Mouse (Mus musculus) mesoderm, embryonic 11.5 days (tissue): ENCODE measurements around the gene Ppfia4.

ENCODE experiments used
- DNase-seq: peaks from one replicate; pipeline ENCODE4 v3.0.0-alpha.2; 2012; ENCODE audit warnings: low read depth, low spot score

Ppfia4 gene

DNA sequence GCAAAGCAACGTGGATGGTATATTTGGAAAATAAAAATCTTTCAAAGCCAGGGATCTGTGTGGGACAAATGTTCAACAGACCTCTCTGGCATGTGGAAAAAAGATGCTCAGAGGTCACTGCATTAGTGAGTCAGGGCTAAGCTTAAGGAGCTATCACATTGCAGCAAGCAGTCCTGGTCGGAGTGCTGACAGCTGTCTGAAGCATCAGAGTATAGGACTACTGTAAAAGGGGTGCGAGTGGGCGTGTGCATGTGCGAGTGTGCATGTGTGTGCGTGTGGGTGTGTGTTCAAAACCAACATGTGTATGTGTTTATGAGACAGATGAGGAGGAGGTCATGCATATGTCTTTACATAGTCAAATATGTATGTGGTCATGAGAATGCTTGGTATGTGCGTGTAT, 6.4 kb upstream of the Ppfia4 start:
- DNase-seq: no peak

DNA sequence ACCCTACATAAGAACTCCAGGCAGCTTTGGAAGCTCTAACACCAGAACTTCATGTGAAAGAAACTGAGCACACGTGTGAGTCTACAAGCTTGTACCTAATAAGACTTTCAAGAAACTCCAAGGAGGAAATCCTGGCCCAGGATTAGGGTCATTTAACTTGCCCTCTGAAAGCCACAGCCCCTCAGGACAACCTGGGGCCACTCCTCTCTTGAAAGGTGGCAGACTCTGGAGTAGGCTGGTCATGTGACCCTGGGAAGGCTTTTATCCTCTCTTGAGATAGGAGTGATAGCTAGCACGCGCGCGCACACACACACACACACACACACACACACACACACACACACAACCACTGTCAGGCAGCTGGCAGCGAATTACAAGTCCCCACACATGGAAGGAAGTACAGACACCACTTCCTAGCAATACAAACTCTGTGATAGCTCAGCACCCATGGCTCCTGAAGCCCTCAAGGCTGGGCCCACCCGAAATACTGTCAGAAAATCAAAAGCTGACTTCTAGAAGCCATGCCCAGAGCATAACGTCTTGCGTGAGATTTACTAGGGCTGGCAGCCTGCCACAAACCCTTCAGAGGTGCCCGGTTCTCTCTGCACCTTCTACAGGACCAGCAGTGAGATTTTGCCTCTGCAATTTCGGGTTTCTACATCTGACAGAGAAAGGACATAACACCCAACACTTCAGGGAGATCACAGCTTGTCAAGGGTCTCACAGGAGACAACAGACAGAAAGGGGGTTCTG, 4.4 kb upstream of the Ppfia4 start:
- DNase-seq: no peak

GRCm38 (mm10) chr1:134335924-134336810, 3.4 kb upstream of the Ppfia4 start:
- no peak for DNase-seq

- DNase-seq: no peak
These were observed 2.6 kb upstream of the Ppfia4 start for GRCm38 (mm10) chr1:134335211-134335923.

- no peak for DNase-seq
These were observed 1.5 kb upstream of the Ppfia4 start for GRCm38 (mm10) chr1:134334111-134334827.

- DNase-seq: no peak
These were observed 813 bp upstream of the Ppfia4 start for GRCm38 (mm10) chr1:134333371-134334110.

DNA sequence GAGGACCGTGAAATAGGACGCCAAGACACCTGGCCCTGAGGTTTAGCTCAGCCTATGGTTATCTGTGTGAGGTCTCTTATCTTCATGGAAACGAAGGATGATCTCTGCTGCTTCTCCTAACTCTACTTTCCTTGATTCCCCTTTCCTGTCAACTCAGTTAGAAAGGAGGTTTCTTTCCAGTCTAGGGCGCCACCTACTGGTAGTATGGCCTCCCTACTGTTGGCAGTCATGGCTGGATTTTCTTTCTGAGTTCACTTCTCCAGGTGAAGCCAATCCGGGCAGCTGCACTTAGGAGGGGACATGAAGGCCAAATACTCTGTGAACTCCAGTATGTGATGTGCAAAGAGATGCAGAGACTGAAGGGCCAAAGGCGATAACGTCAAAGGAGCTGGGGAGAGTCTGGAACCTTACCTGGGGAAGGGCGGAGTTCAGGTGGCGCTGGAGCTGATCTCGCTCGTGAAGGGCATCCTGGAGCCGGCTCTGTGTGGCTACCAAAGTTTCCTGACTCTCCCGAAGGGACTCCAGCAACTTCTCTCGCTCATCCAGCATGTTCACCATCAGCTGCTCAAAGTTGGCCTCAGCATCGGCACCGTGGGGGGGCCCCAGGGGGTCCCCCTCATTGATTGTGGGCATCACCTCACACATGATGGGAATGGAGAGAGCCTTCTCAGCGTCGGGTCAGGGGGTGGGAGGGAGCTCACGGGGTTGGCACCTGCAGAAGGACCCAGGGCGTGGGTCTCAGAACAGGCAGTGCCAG, 671 bp downstream of the Ppfia4 start:
- peak; percentile 80 for DNase-seq

- DNase-seq: no peak
These were observed 5.8 kb downstream of the Ppfia4 start for GRCm38 (mm10) chr1:134326841-134327346.

GRCm38 (mm10) chr1:134322591-134322990, 10.1 kb downstream of the Ppfia4 start:
- no peak for DNase-seq

DNA sequence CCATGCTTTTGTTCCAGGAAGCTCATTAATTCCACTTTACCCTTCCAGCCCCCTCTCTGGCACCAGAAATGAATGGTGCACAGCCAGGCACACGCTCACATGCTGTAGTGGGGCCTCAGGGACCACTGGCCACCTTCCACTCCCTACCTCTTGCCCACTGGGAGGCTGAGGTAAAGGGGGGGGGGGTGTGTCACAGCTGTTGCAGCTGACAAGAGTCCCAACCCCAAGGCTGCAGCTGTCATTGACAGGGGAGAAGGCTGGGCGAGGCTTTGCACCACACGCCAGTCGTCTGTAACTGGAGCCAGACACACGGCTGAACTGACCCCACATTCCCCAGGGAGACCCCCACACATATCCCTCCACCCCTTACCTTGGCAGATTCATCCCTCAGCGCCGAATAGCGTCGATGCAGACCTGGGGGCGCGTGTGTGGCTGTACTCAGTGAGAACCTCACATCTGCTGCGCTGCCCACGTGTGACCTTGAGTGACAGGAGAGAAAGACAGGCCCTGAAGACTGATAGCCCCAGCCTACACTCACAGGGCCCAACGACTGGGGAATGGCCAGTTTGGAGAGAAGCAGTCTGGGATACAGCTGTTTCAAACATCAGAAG, 11.9 kb downstream of the Ppfia4 start:
- DNase-seq: peak; percentile 70

DNA sequence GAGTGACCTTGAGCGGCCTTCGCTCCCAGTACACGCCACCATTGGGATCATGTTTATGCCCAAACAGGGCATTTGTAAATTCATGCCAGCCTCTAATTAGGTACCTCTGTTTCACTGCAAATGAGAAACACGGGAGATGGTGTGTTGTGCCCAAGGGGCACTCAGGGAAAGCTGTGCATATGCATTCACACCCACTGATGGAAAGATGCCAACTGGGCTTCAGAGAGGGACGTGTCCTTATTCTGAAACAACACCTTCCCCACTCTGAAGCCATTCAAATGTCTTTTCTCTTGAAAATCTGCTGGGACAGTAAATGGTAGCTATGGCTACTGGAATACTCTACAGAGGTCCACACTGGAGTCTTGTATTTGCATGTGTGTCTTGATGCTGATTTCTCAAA, 14.5 kb downstream of the Ppfia4 start:
- no peak for DNase-seq

DNA sequence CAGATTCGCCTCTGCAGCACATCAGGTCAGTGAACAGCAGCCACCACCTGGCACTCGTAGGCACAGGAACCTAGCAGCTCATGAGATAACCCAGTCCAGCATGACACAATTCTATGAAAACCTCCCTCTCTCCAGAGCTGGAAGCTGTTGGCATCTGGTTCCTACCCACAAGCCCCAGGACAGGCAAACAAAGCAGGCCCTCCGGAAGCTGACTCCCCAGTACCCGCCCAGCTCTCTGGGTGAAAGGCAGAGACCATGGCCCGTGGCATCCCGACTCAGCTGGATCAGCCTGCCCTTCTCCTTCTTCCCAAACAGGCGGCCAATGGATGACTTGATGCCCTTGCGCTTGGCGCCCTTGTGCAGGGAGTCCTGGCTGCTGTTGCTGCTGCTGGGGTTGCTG, 16.4 kb downstream of the Ppfia4 start:
- DNase-seq: no peak

DNA sequence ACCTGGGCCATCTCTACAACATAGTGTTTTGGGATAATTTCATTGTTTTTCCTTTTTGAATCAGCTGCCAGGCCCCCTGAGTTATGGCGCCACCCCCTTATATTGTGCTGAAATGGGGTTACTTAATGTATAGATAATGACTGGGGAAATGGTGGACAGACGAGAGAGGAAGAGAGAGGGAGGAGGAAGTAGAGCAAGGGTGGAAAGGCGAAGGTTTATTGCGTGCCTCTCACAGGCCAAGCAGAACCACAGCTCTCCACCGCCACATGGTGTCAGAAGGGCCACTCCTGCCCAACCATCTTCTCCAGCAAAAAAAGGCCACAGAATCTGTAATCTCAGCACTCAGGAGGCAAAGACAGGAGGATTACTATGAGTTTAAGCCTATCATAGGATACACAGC, 17.5 kb downstream of the Ppfia4 start:
- DNase-seq: no peak

GRCm38 (mm10) chr1:134311760-134312159, 21.0 kb downstream of the Ppfia4 start:
- no peak for DNase-seq

- no peak for DNase-seq
These were observed 22.0 kb downstream of the Ppfia4 start for GRCm38 (mm10) chr1:134310729-134311128.

- DNase-seq: no peak
These were observed 22.4 kb downstream of the Ppfia4 start for GRCm38 (mm10) chr1:134310291-134310690.

DNA sequence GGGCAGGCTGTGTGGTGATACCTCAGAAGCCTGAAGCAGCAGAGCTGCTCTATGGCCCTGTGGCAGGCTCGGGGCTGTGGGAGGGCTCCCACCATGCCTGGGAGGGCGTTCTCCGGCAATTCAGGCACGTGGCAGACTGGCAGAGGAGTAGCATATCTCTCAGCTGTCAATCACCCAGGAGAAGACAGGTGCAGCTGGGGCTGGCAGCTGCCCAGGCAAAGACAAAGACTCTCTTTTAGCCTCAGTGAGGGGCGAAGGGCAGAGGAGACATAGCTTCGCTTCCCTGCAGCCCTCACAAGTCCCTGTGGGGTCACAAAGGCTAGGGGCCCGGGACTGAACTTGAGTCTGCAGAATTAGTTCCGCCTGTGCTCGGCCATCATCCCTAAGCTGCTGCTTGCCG, 25.3 kb downstream of the Ppfia4 start:
- DNase-seq: peak; percentile 34

GRCm38 (mm10) chr1:134304940-134305339, 27.8 kb downstream of the Ppfia4 start:
- DNase-seq: no peak

DNA sequence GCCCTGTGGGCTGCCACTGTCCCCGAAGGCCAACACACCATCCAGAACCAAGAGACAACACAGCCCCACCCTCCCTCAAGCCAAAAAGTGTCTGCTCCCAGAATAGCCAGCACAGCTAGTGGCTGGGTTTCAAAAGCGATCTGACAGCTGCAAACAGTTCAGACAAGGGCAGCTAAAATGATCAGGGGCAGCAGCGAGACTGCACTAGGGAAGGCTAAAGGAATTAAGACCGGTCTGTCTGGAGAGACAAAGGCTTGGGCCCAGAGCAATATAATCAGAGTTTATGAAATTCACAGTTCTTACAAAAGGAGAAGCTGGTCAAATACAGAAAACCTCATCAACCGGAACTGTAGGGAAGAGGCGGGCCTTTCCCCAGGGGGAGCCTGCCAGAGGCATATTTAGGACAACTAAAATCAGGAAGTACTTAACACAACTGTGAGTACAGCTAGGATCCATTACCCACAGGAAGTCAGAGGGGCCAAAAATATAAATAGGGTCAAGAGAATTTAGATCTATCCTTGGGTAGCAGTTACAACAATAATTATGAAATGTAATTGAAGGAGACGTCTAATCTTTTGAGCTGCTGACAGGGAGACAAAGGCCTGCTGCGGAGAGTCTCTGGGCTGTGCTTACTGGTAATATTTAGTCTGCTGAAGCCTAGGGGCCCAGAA, 30.0 kb downstream of the Ppfia4 start:
- DNase-seq: no peak
